Mouse (Mus musculus) B cell, adult 67 days (primary cell): ENCODE data around the gene Nars2. TPM values are rescaled to one million over a fixed set of nuclear protein-coding genes. Genes with fewer than 3 reads are reported as not detected.

ENCODE experiments used
- total RNA-seq, 2 experiments: library from RNA; stranded (reverse); gene quantifications; 4 replicates each; pipeline ENCODE4 v1.2.4; 2023

Nars2 gene
- 10 to 100 TPM; 13.1 to 17.2 TPM for total RNA-seq

GRCm38 (mm10) chr7:96951281-96952051, at the start of gene Nars2:
Gene Nars2 (plus strand): TSS chr7:96951505.

GRCm38 (mm10) chr7:97081242-97081958, 130.1 kb downstream of the Nars2 start, which contains the start of gene Gab2:
Gene Gab2 (plus strand): TSS chr7:97081586.

Other genes starting within 250 kb of the Nars2 start
- under 1 TPM; 0.74 to 0.87 TPM for gene Gab2, start 130.1 kb downstream of the Nars2 start, total RNA-seq